Mouse (Mus musculus) layer of hippocampus, postnatal 36 days (tissue): ENCODE measurements around the gene Gan. TPM values are rescaled to one million over a fixed set of nuclear protein-coding genes. Genes with fewer than 3 reads are reported as not detected.

Experiments used
- DNase-seq, 2 experiments: peaks; one replicate each; pipeline ENCODE4 v3.0.0; 2022
- total RNA-seq, 2 experiments: library from RNA; stranded (reverse); gene quantifications; 2 replicates each; pipeline ENCODE4 v1.2.3; 2021

Gene Gan
- 10 to 100 TPM; 18.2 to 18.7 TPM for total RNA-seq

GRCm38 (mm10) chr8:117158135-117158761 lies at the start of gene Gan:
Gene Gan, plus strand, starts transcription at chr8:117158135.
- peak; percentile 22 to 31 for DNase-seq

GRCm38 (mm10) chr8:117109018-117109711 lies 48.8 kb upstream of the Gan start:
- DNase-seq = no peak

GRCm38 (mm10) chr8:117109801-117110390 lies 48.0 kb upstream of the Gan start:
- no peak for DNase-seq

- DNase-seq = no peak
Observed at GRCm38 (mm10) chr8:117111641-117112040, 46.3 kb upstream of the Gan start.

- DNase-seq = no peak
Observed at GRCm38 (mm10) chr8:117112261-117112660, 45.7 kb upstream of the Gan start.

- no peak for DNase-seq
Observed at GRCm38 (mm10) chr8:117115094-117115493, 42.8 kb upstream of the Gan start.

GRCm38 (mm10) chr8:117115676-117116446 lies 42.1 kb upstream of the Gan start:
- DNase-seq = no peak

GRCm38 (mm10) chr8:117116534-117116933 lies 41.4 kb upstream of the Gan start:
- no peak for DNase-seq

- no peak for DNase-seq
Observed at GRCm38 (mm10) chr8:117118409-117118808, 39.5 kb upstream of the Gan start.

- no peak for DNase-seq
Observed at GRCm38 (mm10) chr8:117121277-117121676, 36.7 kb upstream of the Gan start.

- no peak for DNase-seq
Observed at GRCm38 (mm10) chr8:117123850-117124633, 33.9 kb upstream of the Gan start.

- no peak for DNase-seq
Observed at GRCm38 (mm10) chr8:117125854-117126253, 32.1 kb upstream of the Gan start.

- DNase-seq = no peak
Observed at GRCm38 (mm10) chr8:117126411-117126810, 31.5 kb upstream of the Gan start.

- DNase-seq = no peak
Observed at GRCm38 (mm10) chr8:117127063-117127462, 30.9 kb upstream of the Gan start.

- DNase-seq = no peak
Observed at GRCm38 (mm10) chr8:117133702-117134101, 24.2 kb upstream of the Gan start.

GRCm38 (mm10) chr8:117136351-117136750 lies 21.6 kb upstream of the Gan start:
- no peak for DNase-seq

- DNase-seq = no peak
Observed at GRCm38 (mm10) chr8:117136763-117137162, 21.2 kb upstream of the Gan start.

- no peak for DNase-seq
Observed at GRCm38 (mm10) chr8:117137357-117137756, 20.6 kb upstream of the Gan start.

GRCm38 (mm10) chr8:117148520-117148919 lies 9.4 kb upstream of the Gan start:
- no peak for DNase-seq

- no peak for DNase-seq
Observed at GRCm38 (mm10) chr8:117156149-117156548, 1.8 kb upstream of the Gan start.

- no peak for DNase-seq
Observed at GRCm38 (mm10) chr8:117156866-117157768, 818 bp upstream of the Gan start.
